Mouse (Mus musculus) limb, embryonic 13.5 days (tissue): Measurements from ENCODE around the gene Eng. TPM values are rescaled to one million over a fixed set of nuclear protein-coding genes. Genes with fewer than 3 reads are reported as not detected.

Experiments used
- ATAC-seq: fragments of 200-750 bp; cut with Nextera tagmentation; 2 replicates; pipeline ENCODE4 v1.8.0; 2017; ENCODE audit warnings: low read depth, moderate number of reproducible peaks, moderate TSS enrichment; ENCODE audit not compliant: low FRiP score
- H3K27ac ChIP-seq: fragments of 300-500 bp; sonication (generic); 2 replicates; pipeline ENCODE4 v1.5.1; 2015; ENCODE audit warnings: inconsistent platforms, mild to moderate bottlenecking, moderate library complexity
- H3K27me3 ChIP-seq: fragments of 300-500 bp; sonication (generic); 2 replicates; pipeline ENCODE4 v1.6.1; 2015; ENCODE audit warnings: mild to moderate bottlenecking, inconsistent platforms
- H3K36me3 ChIP-seq: fragments of 300-500 bp; sonication (generic); 2 replicates; pipeline ENCODE4 v1.6.1; 2015; ENCODE audit warnings: inconsistent platforms, mild to moderate bottlenecking, moderate library complexity
- H3K4me1 ChIP-seq: fragments of 300-500 bp; sonication (generic); 2 replicates; pipeline ENCODE4 v1.6.1; 2015; ENCODE audit warnings: inconsistent platforms
- H3K4me2 ChIP-seq: fragments of 300-500 bp; sonication (generic); replicated peaks from 2 replicates; pipeline ENCODE4 v1.6.1; 2015; ENCODE audit warnings: inconsistent platforms, mild to moderate bottlenecking, moderate library complexity
- H3K4me3 ChIP-seq: fragments of 300-500 bp; sonication (generic); 2 replicates; pipeline ENCODE4 v1.5.1; 2015; ENCODE audit warnings: moderate library complexity, mild to moderate bottlenecking, inconsistent platforms
- H3K9ac ChIP-seq: fragments of 300-500 bp; sonication (generic); 2 replicates; pipeline ENCODE4 v1.6.1; 2015; ENCODE audit warnings: mild to moderate bottlenecking, inconsistent platforms
- H3K9me3 ChIP-seq: fragments of 300-500 bp; sonication (generic); 2 replicates; pipeline ENCODE4 v1.6.1; 2016; ENCODE audit warnings: inconsistent platforms
- WGBS: fragments of 180-500 bp; shearing (Covaris S2); methylation state at CpG from one replicate; pipeline ENCODE4 v1.1.7; 2015; 5-methylcytosine and 5-hydroxymethylcytosine counted together
- polyA plus RNA-seq: library from polyadenylated mRNA; unstranded; fragments of >200 nt; fragmentation: Nextera tagmentation; extraction: Ambion mirVana; gene quantifications from 2 replicates; pipeline ENCODE4 v1.2.1, GENCODE M21; 2015

Gene Eng
- polyA plus RNA-seq, 1 experiment from 2014 or later: 45.6 TPM

- no peaks in the 10 kb centered on the region for H3K9me3 ChIP-seq
- peak overlapping the region; percentile 59 for H3K9ac ChIP-seq
- 1% methylated on average over 13 of the region's 13 CpGs for whole genome bisulfite sequencing
- H3K4me2 ChIP-seq: peak overlapping the region; percentile 62
- peak; percentile 37; the same call in 1 of the 2 replicates for ATAC-seq
- peaks cover 75% of the 10 kb centered on the region for H3K4me1 ChIP-seq
- H3K27ac ChIP-seq: peak overlapping the region; percentile 81
- H3K27me3 ChIP-seq: no peaks in the 10 kb centered on the region
- no peaks in the 10 kb centered on the region for H3K36me3 ChIP-seq
- H3K4me3 ChIP-seq: peak overlapping the region; percentile 32
Measured at GRCm38 (mm10) chr2:32625212-32625872, 21.1 kb upstream of the Eng start.

GRCm38 (mm10) chr2:32625873-32626694 lies 20.3 kb upstream of the Eng start:
- Histone ChIP-seq H3K36me3 (no peaks in the 10 kb centered on the region), H3K4me3 (peak overlapping the region; percentile 32), H3K27ac (peak overlapping the region; percentile 81), H3K9me3 (no peaks in the 10 kb centered on the region), H3K27me3 (no peaks in the 10 kb centered on the region), H3K4me2 (peak overlapping the region; percentile 62), H3K4me1 (peaks cover 68% of the 10 kb centered on the region), H3K9ac (peak overlapping the region; percentile 59)
- peak; percentile 9; the same call in 1 of the 2 replicates for ATAC-seq
- WGBS: 34% methylated on average over 5 of the region's 5 CpGs

- no peak overlapping the region for H3K4me2 ChIP-seq
- H3K9me3 ChIP-seq: no peaks in the 10 kb centered on the region
- peak overlapping the region; percentile 6; the same call in 1 of the 2 replicates for H3K27ac ChIP-seq
- H3K4me1 ChIP-seq: peaks cover 55% of the 10 kb centered on the region
- H3K4me3 ChIP-seq: no peak overlapping the region
- H3K9ac ChIP-seq: no peak overlapping the region
- no peaks in the 10 kb centered on the region for H3K27me3 ChIP-seq
- 56% methylated on average over 20 of the region's 20 CpGs for WGBS
- ATAC-seq: no peak
- no peaks in the 10 kb centered on the region for H3K36me3 ChIP-seq
Measured at GRCm38 (mm10) chr2:32627266-32628043, 18.9 kb upstream of the Eng start.

- Histone ChIP-seq H3K36me3 (no peaks in the 10 kb centered on the region), H3K9ac (no peak overlapping the region; the same call in 1 of the 2 replicates), H3K27me3 (no peaks in the 10 kb centered on the region), H3K27ac (peak overlapping the region; percentile 52; the same call in 1 of the 2 replicates), H3K4me1 (peaks cover 55% of the 10 kb centered on the region), H3K4me2 (peak overlapping the region; percentile 22; the same call in 1 of the 2 replicates), H3K4me3 (no peak overlapping the region), H3K9me3 (no peaks in the 10 kb centered on the region)
- WGBS: 51% methylated on average over 4 of the region's 4 CpGs
- no peak for ATAC-seq
Measured at GRCm38 (mm10) chr2:32628044-32628550, 18.3 kb upstream of the Eng start.

GRCm38 (mm10) chr2:32628729-32629128 lies 17.7 kb upstream of the Eng start:
- Histone ChIP-seq H3K4me2 (peak overlapping the region; percentile 22), H3K4me3 (no peak overlapping the region), H3K27me3 (no peaks in the 10 kb centered on the region), H3K27ac (peak overlapping the region; percentile 52; the same call in 1 of the 2 replicates), H3K4me1 (peaks cover 55% of the 10 kb centered on the region), H3K9me3 (no peaks in the 10 kb centered on the region), H3K9ac (peak overlapping the region; percentile 19; the same call in 1 of the 2 replicates), H3K36me3 (no peaks in the 10 kb centered on the region)
- no peak for ATAC-seq
- WGBS: 31% methylated on average over 5 of the region's 5 CpGs

- Histone ChIP-seq H3K4me2 (peak overlapping the region; percentile 22; the same call in 1 of the 2 replicates), H3K9ac (0 out of 2 replicates have a peak overlapping the region, but pooled peaks have one; percentile 19), H3K36me3 (no peaks in the 10 kb centered on the region), H3K27me3 (no peaks in the 10 kb centered on the region), H3K4me3 (no peak overlapping the region), H3K9me3 (no peaks in the 10 kb centered on the region), H3K27ac (peak overlapping the region; percentile 52; the same call in 1 of the 2 replicates), H3K4me1 (peaks cover 52% of the 10 kb centered on the region)
- 44% methylated on average over 9 of the region's 9 CpGs for WGBS
- no peak for ATAC-seq
Measured at GRCm38 (mm10) chr2:32629276-32629976, 17.0 kb upstream of the Eng start.

DNA sequence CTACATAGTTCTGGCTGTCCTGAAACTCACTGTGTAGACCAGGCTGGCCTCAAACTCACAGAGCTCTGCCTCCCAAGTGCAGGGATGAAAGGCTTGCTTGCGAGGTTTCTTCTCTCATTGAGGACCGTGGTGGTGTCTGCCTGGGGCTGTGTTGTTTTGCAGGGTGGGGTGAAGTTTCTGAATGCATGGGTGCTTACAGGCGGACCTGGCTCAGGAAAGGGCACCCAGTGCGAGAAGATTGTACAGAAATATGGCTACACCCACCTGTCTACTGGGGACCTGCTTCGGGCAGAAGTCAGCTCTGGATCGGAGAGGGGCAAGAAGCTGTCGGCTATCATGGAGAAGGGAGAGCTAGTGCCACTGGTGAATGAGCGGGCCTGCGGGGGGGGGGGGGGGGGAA lies 16.4 kb upstream of the Eng start:
- H3K4me1 ChIP-seq: peaks cover 46% of the 10 kb centered on the region
- H3K36me3 ChIP-seq: no peaks in the 10 kb centered on the region
- no peak overlapping the region for H3K9ac ChIP-seq
- no peaks in the 10 kb centered on the region for H3K9me3 ChIP-seq
- H3K4me2 ChIP-seq: no peak overlapping the region
- no peak for ATAC-seq
- 82% methylated on average over 7 of the region's 9 CpGs for WGBS
- no peaks in the 10 kb centered on the region for H3K27me3 ChIP-seq
- no peak overlapping the region for H3K27ac ChIP-seq
- no peak overlapping the region for H3K4me3 ChIP-seq

- no peaks in the 10 kb centered on the region for H3K27me3 ChIP-seq
Measured at GRCm38 (mm10) chr2:32631046-32631445, 15.3 kb upstream of the Eng start.

DNA sequence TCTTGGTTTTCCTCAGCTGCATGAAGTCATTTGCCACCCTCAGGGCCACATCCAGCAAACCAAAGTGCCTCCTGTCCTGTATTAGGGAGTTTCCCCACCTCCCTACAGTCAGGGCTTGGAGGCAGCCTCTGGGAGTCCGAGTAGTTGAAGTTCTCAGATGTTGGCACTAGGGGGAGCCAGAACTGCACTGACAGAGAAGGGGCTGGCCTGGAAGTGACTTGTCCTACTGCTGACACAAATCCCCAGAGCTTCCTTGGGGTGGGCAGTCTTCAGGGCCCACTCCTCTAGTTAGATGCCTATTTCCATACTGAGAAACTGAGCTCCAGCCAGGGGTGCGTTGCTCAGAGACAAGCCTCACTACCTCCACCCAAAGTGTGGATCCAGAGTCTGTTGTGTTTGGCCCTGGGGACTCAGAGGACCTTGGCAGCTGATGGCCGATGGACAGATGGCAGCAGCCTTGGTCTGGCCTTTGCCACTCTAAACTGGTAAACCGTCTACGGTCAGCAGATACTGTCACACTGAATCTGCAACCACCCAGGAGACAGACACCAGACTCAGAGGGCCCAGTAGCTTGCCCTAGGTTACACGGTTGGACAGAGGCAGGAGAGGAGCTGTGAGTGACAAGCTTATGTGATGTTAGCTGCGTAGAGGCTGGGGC lies 14.5 kb upstream of the Eng start:
- peak overlapping the region; percentile 15; the same call in 1 of the 2 replicates for H3K27ac ChIP-seq
- ATAC-seq: 0 out of 2 replicates have a peak, but pooled peaks have one; percentile 39
- no peaks in the 10 kb centered on the region for H3K9me3 ChIP-seq
- no peak overlapping the region for H3K4me2 ChIP-seq
- no peaks in the 10 kb centered on the region for H3K27me3 ChIP-seq
- H3K4me1 ChIP-seq: peaks cover 28% of the 10 kb centered on the region
- no peak overlapping the region for H3K9ac ChIP-seq
- 56% methylated on average over 7 of the region's 7 CpGs for WGBS
- H3K36me3 ChIP-seq: no peaks in the 10 kb centered on the region
- H3K4me3 ChIP-seq: no peak overlapping the region

More at GRCm38 (mm10) chr2:32631046-32631445, 15.3 kb upstream of the Eng start:
- H3K4me3 ChIP-seq: no peak overlapping the region
- H3K9me3 ChIP-seq: no peaks in the 10 kb centered on the region
- no peak overlapping the region for H3K9ac ChIP-seq
- no peak for ATAC-seq
- H3K4me2 ChIP-seq: no peak overlapping the region
- H3K4me1 ChIP-seq: peaks cover 36% of the 10 kb centered on the region
- no peaks in the 10 kb centered on the region for H3K36me3 ChIP-seq
- no peak overlapping the region for H3K27ac ChIP-seq
- WGBS: 87% methylated on average over 10 of the region's 10 CpGs

DNA sequence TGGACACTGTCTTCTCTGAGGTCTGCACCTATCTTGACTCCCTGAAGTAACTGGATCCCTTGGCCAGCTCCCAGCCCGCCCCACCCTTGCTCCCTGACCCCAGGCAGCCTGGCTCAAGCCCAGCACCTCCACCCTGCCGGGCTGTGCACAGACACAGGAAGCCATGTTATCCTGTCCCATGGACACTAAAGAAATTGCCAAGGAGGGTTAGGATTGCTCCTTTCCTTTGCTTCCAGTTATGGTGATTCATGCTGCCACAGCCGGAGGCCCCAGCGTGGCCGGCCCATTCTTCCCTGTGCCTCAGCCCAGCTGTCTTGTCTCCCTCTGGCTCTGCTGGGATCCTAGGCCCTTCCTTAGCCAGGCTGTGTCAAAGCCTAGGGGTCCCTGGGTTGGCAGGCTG lies 12.7 kb upstream of the Eng start:
- Histone ChIP-seq H3K27me3 (no peaks in the 10 kb centered on the region), H3K4me3 (no peak overlapping the region), H3K4me2 (no peak overlapping the region), H3K9me3 (no peaks in the 10 kb centered on the region), H3K9ac (no peak overlapping the region), H3K36me3 (no peaks in the 10 kb centered on the region), H3K4me1 (peaks cover 21% of the 10 kb centered on the region), H3K27ac (peak overlapping the region; percentile 45; the same call in 1 of the 2 replicates)
- ATAC-seq: no peak
- 68% methylated on average over 5 of the region's 5 CpGs for WGBS
